Mouse (Mus musculus) adrenal gland, adult 18-20 months (tissue): ENCODE measurements around the gene Fhit. TPM values are rescaled to one million over a fixed set of nuclear protein-coding genes. Genes with fewer than 3 reads are reported as not detected.
A peak's percentile ranks its signal among the peaks of the same experiment; 100 is the strongest.
"Not testable (repeated sequence)": the region's sequence is repeated elsewhere in the genome, so short reads cannot be mapped to it uniquely, and the experiment has no call there.

ENCODE experiments used
- DNase-seq, 2 experiments: peaks; one replicate each; pipeline ENCODE4 v3.0.0; 2021 to 2022; ENCODE audit warnings: low spot score in 2 of 2
- total RNA-seq, 2 experiments: library from RNA; stranded (reverse); gene quantifications; 1 replicate in 1 of 2; 2 replicates in 1 of 2; pipeline ENCODE4 v1.2.3; 2021

The Fhit gene
- total RNA-seq, 2 experiments from 2014 or later: 6.9 to 11.8 TPM

- DNase-seq: no peak
These were observed 1141.3 kb downstream of the Fhit start for GRCm38 (mm10) chr14:10020400-10021140.

- DNase-seq: no peak
These were observed 1148.0 kb downstream of the Fhit start for GRCm38 (mm10) chr14:10013817-10014266.

GRCm38 (mm10) chr14:10013003-10013816 lies 1148.6 kb downstream of the Fhit start:
- no peak for DNase-seq

- no peak for DNase-seq
These were observed 1155.6 kb downstream of the Fhit start for GRCm38 (mm10) chr14:10006278-10006677.

- no peak for DNase-seq
These were observed 1158.0 kb downstream of the Fhit start for GRCm38 (mm10) chr14:10003847-10004246.

GRCm38 (mm10) chr14:9990677-9991076 lies 1171.2 kb downstream of the Fhit start:
- no peak for DNase-seq

- no peak for DNase-seq
These were observed 1184.8 kb downstream of the Fhit start for GRCm38 (mm10) chr14:9976934-9977510.

- no peak for DNase-seq
These were observed 1187.4 kb downstream of the Fhit start for GRCm38 (mm10) chr14:9974402-9974801.

GRCm38 (mm10) chr14:9963853-9964252 lies 1198.0 kb downstream of the Fhit start:
- no peak for DNase-seq

GRCm38 (mm10) chr14:9960396-9960795 lies 1201.4 kb downstream of the Fhit start:
- no peak for DNase-seq

- no peak for DNase-seq
These were observed 1262.3 kb downstream of the Fhit start for GRCm38 (mm10) chr14:9899494-9899893.

- no peak for DNase-seq
These were observed 1265.3 kb downstream of the Fhit start for GRCm38 (mm10) chr14:9896556-9896955.

- peak in 1 of 2 experiments; percentile 9 for DNase-seq
These were observed 1309.8 kb downstream of the Fhit start for GRCm38 (mm10) chr14:9852041-9852440.

- no peak for DNase-seq
These were observed 1329.5 kb downstream of the Fhit start for GRCm38 (mm10) chr14:9832290-9832689.

- DNase-seq: not testable (repeated sequence)
These were observed 1333.1 kb downstream of the Fhit start for GRCm38 (mm10) chr14:9828699-9829240.

GRCm38 (mm10) chr14:9815963-9816362 lies 1345.9 kb downstream of the Fhit start:
- no peak for DNase-seq

GRCm38 (mm10) chr14:9811847-9812321 lies 1350.0 kb downstream of the Fhit start:
- DNase-seq: no peak

GRCm38 (mm10) chr14:9811177-9811846 lies 1350.5 kb downstream of the Fhit start:
- no peak for DNase-seq

- DNase-seq: no peak
These were observed 1368.4 kb downstream of the Fhit start for GRCm38 (mm10) chr14:9793403-9793802.

- DNase-seq: no peak
These were observed 1373.4 kb downstream of the Fhit start for GRCm38 (mm10) chr14:9788402-9788950.
